Mouse (Mus musculus): ENCODE measurements at regions not wholly inside any gene's neighbourhood (a gene's known extent, or its start where the extent isn't known, plus 50 kb on each side); places are given as distances from the start of the nearest gene placed in this dataset.

DNA sequence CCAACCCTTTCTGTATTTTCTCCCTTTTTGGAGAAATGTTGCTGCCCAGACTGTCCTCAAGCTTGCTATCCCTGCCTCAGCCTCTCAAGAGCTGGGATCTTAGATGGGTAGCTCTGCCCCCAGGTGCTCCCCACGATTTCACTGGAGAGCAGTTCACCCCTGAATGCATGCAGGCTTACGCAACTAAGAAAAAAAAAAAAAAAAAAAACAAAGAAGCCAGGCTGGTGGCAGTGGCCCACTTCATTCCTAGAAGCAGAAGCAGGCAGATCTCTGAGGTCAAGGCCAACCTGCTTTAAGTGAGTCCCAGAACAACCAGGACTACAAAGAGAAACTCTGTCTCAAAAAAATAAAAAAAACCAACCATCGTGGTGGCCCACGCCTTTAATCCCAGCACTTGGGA, 51.2 kb upstream of the Fbxo11 start:
- DNase-seq = no peak
- intact Hi-C loops (cut with DNase I) = no loop called here

DNA sequence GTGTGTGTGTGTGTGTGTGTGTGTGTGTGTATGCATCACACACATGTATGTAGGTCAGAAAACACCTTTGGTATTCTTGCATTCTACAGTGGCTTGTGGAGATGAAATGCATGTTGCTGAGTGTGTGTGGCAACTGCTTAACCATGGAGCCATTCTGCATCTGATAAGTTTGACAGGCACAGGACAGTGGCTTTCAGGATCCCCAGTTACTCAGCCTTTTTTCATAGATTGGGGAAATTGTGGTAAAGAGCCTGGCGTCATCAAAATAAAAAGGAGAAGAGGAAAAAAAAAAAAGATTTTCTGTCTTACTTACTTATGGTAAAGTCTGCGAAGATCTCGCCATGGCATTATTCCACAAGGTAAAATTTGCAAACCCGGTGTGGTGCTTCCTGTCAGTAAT, 53.6 kb upstream of the Fbxo11 start:
- DNase-seq = no peak
- intact Hi-C loops (cut with DNase I) = no loop called here

DNA sequence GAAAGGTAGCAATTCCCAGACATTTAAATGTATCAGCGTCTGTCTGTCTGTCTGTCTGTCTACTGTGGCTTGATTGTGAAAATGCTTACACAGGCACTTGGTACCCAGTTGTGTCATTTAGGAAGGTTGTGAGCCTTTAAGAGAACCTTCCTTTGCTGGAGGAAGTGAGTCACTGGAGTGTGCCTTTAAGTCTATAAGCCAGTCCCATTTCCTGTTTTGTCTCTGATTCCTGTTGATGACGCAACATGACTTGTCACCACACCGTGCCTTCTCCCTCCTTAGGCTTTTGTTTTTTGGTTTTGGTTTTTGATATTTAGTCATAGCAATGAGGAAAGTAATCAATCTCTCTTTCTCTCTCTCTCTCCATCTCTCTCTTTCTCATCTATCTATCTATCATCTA, 58.6 kb upstream of the Fbxo11 start:
- intact Hi-C loops (cut with DNase I) = no loop called here
- no peak for DNase-seq

DNA sequence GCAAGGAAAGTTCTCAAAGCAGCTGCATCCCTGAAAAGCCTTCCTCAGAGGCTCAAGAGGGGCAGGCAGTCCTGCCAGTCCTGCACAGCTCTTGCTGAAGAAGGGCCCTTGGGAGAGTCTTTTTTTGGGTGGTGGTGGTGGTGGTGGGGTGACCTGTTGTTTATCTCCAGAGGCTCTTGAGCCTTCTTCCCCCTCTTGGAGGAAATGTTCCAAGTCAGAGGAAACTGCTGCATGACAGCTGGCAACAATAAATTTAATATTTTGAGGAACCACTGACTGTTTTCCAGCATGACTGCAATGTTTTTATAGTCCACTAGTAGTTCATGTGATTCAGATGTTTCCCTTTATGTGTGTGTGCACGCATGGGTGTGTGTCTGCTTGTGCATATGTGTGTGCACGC, 62.0 kb upstream of the Fbxo11 start:
- no peak for DNase-seq
- intact Hi-C loops (cut with DNase I) = no loop called here

DNA sequence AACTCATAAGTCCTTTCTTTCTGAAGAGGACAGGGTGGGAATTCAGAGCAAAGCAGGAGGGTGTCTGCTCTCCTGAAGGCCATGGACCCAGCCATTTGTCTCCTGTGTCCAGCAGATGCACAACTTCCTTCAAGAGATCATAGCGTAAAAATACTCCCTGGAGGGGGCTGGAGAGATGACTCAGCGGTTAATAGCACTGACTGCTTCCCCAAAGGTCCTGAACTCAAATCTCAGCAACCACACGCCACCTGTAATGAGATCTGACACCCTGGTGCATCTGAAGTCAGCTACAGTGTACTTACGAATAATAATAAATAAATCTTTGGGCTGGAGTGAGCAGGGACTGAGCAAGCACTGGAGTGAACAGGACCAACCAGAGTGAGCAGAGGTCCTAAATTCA, 66.2 kb upstream of the Fbxo11 start:
- intact Hi-C loops (cut with DNase I) = no loop called here
- DNase-seq = no peak

DNA sequence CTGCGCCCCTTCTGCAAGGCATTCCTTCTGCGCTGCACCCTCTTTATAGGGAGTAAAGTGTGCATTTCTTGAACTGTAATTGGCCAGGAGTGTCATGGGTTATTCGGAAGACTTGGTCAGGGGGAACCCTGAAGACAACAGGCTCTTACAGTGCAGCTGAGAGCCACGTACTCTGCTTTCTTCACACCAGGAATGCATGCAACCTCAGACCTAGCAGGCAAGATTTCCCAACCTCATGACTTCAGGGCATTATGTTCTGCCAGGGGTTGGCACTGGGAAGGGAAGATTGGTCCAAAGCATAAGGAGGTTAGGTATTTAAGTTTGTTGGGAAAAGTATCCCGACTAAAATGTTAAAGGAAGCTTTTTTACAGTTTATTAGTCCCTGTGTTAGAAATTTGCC, 66.9 kb upstream of the Fbxo11 start:
- intact Hi-C loops (cut with DNase I) = no loop called here
- no peak for DNase-seq

DNA sequence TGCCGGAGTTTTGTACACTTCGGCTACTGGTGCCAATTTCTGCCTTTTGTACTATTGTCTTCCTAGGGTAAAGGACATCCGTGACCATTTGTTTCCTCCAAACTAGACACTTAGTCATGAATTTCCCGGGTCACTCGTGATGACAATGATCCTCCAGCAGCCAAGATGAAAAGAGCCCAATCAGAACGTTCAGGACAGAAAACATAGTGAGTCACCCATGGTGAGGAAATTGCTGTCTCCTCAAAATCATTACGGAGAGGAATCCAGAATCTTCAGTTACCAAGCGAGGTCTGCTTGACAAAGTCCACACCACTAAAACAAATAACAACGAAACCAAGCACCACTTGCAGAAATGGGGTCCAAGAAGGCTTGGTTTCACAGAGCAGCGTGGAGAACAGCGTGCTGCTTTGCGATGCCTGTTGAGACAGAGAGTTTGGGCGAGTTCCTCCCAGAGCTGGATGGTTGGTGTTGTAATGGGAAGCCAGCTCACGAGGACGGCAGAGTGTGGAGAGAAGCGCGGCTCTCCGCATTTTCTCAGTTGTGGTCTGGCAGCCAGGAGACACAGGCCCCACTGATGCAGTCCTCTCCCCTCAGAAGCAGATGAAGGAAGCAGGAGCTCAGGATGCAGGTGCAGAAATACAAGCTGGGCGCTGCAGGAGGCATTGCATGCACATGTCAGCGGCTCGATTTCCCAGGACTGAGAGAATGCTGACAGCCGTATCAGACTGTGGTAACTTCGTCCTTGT, 67.7 kb upstream of the Fbxo11 start:
- peak; percentile 24 to 35 for DNase-seq
- intact Hi-C loops (cut with DNase I) = no loop called here

DNA sequence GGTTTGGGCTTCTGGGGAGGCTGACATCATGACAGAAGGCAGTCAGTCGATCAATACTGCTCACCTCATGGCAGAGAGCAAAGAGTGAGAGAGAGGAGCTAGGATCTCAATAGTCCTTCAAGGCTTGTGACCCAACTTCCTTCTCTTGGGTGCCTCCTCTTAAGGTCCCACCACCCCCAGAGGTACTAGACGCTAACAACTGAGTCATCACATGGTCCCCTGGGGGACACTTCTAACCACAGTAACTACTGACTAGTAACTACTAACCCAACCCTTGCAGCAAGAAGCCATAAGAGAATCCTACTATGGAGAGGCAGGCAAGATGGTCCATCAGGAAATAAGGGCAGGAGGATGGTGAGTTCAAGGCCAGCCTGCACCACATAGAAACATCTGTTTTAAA, 69.5 kb upstream of the Fbxo11 start:
- intact Hi-C loops (cut with DNase I) = no loop called here
- DNase-seq = no peak

DNA sequence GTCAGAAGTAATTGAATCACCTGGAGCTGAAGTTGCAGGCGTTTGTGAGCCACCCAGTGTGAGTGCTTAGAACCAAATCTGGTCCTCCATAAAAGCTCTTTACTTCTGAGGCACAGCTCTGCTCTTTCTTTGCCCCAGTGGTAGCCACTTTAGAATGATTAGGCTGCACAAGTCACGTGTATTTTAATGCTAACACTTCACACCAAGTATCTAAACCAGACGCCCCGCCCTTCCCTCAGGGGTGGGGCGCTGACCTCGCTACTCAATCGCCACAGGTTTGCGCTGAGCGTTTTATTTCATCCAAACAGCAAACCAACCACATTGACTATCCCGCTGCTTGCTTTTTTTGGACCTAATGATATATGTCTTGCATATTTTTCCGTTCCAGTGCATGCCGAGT, 76.4 kb upstream of the Fbxo11 start:
- intact Hi-C loops (cut with DNase I) = no loop called here
- DNase-seq = no peak

DNA sequence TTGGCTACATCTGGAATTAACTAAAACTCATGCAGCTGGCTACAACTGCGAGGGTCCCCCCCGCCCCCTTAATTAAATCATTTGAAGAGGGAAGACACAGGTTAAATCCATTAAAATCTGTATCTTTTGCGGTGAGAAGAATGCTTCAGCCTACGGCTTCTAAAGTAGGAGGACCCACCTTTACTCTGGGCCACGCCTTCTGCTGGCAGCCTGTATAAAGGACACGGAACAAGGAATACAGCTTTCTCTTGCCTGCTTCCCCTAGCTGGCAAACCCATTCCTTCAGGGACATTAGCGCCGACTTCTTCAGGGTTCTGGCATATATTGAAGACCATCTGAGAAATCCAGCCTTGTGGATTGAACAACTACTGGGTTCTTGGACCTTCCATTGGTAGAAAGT, 76.9 kb upstream of the Fbxo11 start:
- intact Hi-C loops (cut with DNase I) = no loop called here

DNA sequence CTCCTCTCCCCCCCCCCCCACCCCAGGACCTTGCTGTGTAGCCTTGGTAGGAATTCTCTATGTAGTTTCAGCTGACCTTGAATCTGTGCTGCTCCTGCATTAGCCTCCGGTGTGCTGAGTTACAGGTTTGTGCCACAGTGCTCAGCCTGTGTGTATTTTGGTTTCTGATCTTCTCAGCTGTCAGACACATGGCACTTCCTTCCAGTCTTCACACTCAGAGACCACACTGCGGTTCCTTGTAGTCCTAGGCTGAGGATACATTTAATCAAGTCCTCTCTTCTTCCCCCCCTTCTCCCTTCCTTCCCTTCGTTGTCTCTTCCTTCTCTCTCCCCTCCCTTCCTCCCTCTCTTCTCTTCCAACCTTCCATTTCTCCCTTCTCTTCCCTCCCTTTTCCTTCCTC, 77.7 kb upstream of the Fbxo11 start:
- intact Hi-C loops (cut with DNase I) = no loop called here
- DNase-seq = no peak

More for the DNA sequence above, 76.9 kb upstream of the Fbxo11 start:
- no peak for DNase-seq

DNA sequence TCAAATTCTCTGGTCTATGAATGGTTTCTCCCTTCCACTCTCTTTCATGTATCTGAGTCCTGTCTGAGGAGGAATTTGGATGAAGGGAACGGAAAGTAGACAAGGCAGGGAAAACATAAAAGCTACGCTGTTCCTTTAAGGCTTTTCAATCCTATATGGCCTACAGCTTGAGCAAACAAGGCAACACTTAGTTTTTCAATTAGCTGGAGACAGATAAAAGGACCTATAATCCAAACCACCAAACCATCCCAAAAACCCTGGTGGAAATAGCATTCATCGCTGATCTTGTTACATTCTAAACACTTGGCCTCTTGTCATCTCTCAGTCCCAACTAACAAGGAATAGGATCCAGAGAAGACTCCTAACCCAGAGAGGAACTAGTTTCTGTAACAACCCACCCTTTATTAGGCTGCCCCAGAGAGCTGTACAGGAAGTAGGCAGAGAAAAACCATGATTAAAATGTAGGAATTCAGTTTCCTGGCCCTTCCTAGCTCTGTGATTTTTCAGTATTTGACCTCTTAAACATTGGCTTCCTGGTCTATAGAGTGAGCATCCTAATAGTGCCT, 78.4 kb upstream of the Fbxo11 start:
- DNase-seq = no peak
- intact Hi-C loops (cut with DNase I) = no loop called here

DNA sequence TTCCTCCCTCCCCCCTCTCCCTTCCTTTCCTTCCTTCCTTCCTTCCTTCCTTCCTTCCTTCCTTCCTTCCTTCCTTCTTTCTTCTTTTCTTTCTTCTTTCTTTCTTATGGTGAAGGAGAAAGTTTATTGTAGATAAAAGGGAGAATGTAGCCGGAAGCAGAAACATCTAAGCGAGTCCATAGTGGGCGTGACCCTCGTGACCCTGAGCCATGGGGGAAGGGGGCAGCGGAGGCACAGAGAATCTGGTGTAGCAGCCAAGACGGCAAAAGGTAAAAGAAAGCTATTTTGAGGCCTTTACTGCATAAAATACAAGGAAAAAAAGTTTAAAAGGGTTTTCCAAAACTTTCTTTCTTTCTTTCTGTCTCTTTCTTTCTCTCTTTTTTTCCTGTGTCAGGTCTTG, 93.5 kb upstream of the Fbxo11 start:
- no peak for DNase-seq
- intact Hi-C loops (cut with DNase I) = no loop called here

DNA sequence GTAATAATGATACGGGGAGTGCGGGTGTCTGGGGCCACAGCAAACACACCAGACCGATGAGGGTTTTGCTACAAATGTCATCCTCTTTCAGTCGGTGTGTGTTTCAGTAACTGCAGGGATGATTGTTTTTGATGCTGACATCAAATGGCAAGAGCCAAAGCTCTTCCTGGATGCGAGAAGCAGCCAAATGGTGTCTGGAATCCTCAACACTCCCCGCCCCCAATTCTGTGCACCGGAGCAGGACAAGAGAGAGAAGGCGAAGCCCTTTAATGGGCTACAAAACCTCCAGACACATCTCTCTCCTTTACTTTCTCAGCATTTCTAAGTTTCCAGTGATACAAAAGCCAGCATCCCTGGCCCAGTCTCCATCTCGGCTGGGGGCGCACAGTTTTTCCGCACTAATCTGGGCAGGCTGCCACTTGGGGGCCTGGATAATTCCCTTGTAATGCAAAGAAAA, 94.1 kb upstream of the Fbxo11 start:
- DNase-seq = no peak
- intact Hi-C loops (cut with DNase I) = no loop called here

DNA sequence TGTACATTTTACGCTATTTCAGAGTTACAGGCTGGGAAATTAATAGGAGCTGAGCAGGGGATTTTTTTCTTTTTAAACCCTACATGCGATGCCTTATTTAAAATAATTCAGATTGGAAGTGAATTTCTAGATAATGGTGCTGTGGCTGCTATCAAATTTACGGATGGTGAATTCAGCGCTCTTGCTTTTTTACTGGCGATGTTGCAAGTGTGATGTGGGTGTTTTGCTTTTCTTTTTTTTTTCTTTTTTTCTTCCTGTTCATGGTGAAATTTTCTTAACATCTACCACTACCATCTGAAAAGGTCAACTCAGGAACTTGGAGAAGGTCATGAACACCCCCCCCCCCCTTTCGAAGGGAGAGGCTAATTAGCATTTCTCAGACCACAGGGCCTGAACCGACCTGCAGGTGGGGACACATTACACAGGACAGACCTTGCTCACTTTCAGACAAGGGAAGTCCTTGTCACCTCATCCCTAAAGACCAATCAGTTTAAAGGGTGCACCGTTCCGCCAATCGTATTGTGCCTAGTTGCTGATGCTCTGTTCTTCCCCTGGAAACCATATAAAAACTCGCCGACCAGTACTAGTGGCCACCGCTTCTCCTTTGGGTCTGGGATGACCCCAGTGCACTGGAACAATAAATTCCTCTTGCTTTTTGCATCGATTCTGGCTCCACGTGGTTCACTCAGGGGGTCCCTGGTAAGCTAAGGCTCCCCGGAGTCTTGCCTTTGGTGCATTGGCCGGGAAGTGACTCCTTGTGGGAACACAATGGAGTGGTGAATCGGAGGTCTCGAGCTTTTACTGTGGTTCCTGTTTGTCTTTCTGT, 95.0 kb upstream of the Fbxo11 start:
- no peak for DNase-seq
- intact Hi-C loops (cut with DNase I) = no loop called here

DNA sequence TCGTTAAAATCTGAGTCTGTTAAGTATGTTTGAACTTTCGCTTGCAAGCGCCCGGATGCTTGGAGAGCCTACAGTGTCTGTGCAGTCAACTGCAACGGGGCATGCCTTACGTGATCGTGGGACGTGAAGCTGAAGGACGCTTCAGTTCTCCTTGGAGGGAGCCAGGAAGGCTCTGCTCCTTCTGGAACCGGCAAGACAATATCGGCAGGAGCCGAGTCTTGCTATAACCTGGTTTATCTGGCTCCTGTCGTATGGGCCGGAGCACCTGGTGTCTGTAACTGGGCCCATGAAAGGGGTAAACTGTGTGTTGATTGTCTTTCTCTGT, 95.5 kb upstream of the Fbxo11 start:
- intact Hi-C loops (cut with DNase I) = no loop called here

DNA sequence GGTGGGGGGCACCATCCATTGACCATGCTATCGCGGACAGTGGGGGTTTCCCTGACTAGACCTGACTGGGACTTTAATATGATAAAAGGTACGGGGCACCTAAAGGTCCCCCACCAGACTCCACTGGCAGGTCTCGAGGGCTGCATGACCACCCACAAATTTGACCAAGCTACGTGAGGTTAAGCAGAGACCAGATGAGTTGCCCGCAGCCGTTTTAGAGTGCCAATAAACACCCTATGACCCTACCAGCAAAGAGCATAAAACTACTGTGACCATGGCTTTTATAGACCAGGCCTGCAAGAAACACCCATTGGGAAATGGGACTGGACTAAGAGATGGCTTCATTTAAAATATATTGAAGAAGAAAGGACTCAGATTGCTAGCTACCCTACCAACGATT, 96.7 kb upstream of the Fbxo11 start:
- intact Hi-C loops (cut with DNase I) = no loop called here
- no peak for DNase-seq

More for the DNA sequence above, 95.5 kb upstream of the Fbxo11 start:
- no peak for DNase-seq

DNA sequence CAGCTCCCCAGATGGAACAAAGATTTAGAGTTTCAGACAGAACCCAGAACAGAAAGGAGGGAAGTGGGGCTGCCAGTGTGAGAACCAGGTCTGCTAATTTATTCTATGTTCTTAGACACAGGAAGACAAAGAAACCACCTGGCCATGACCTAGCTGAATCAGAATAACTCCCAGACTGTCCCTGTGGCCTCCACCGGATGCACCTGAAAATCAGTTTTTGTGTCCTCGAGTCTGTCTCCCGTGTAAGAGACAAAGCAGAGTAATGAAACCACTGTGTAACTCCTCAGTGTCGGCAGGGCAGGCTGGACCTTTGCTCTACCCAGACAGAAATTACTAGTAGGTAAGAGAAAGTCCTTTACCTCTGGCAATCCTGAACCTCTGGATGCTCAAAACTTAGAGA, 99.7 kb upstream of the Fbxo11 start:
- intact Hi-C loops (cut with DNase I) = no loop called here
- DNase-seq = no peak

DNA sequence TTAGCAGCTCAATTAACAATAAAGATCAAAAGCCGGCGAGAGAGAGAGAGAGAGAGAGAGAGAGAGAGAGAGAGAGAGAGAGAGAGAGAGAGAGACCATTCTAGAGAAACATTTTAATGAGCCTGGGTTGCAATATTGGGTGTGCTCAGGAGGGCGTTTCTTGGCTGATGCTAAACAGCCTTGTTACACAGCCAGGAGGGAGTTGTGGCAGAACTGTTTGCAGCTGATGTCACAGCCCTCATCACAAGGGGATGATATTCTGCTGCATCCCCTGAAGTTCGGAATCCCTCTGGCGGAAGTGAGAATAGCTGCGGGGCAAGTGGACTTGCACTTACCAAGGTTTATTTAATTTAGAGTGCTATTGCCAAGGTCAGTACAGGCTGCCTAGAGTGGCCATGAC, 100.7 kb upstream of the Fbxo11 start:
- no peak for DNase-seq

DNA sequence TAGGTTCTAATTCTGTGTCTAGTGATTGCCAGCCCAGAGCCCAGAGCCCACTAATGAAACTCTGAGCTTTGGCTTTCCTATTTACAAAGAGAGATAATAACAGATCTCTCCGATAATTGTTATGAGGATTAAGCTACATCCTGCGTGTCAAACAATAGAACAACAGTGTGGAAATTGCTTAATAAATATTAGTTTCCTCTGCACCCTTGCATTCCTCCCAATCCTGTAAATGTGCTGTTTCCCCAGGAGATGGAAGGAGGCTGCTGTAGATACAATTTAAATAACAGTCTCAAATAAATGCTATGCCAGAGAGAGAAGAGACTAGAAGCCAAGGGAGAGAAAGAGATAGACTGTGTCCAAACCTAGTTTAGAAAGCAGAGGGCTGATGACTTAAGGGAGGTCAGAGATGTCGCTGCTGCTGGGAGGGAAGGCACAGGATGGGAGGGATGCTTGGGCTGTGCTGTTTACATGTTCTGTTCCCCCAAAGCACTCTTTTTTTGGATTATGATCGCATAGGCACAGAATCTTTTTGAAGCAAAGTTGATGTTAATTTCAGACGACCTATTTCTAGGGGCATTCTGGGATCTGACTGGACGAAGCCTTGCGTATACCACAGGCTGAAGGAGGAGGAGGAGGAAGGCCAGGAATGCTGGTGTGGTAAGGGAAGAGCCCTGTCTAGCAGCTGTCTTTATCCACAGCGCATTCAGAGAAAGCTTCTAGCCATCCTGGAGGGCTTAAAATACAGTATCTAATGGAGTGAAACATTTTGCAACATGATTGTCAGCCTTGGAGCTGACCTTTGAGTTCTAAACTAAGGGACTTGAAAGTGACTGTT, 103.4 kb upstream of the Fbxo11 start:
- DNase-seq = no peak

More for the DNA sequence above, 100.7 kb upstream of the Fbxo11 start:
- intact Hi-C loops (cut with DNase I) = no loop called here

DNA sequence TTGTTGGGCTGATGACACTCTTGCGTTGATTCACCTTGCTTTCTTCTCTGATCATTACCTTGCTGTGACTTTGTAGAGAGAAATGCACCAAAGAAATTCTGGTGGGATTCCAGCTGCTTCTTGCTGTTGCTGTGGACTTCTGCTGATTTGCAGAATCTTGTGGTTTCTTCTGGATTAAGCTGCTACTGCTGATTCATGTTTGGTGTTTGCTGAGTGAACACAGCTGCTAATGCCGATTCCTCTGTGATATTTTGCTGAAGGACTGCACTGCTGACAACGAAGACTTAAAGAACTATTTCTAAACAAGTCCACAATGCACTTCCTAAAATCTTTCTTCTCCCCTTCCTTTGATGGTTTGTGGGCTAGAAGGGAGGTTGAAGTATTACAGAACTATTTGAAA, 106.5 kb upstream of the Fbxo11 start:
- intact Hi-C loops (cut with DNase I) = no loop called here
- no peak for DNase-seq

More for the DNA sequence above, 103.4 kb upstream of the Fbxo11 start:
- intact Hi-C loops (cut with DNase I) = no loop called here

Data from heart, postnatal 36 days (tissue).